Mouse (Mus musculus): Measurements from ENCODE around the gene Fads6.

DNA sequence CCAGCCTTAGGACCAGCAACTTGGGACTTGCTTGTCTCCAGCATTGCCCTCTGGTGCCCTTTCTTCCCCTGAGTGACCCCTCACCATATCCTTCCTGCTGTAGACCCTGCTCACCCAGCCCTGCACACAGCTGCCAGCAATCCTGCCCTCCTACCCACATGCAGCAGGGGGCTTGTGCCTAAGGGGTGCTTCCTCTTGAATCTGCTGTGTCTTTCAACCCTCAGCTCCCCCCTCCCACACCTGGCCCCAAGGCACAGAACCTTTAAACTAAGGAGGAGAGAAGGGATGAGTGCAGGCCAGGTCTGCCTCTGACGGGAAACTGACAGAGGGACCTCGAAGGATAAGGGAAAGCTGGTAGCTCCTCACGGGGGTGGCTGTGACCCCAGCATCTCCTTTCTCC lies 54.7 kb downstream of the Fads6 start:
- no peak for TF ChIP-seq MAFK (IDR thresholded peaks at IDR 0.05; ENCODE audit: insufficient read depth, low read depth, low read length)
- no peak for TF ChIP-seq ZNF384 (IDR thresholded peaks at IDR 0.05; ENCODE audit: low read depth, low read length)
- no peak for TF ChIP-seq ZC3H11A (IDR thresholded peaks at IDR 0.05; ENCODE audit: borderline replicate concordance, low read depth, low read length)
- no peak for TF ChIP-seq CHD2 (IDR thresholded peaks at IDR 0.05; ENCODE audit: low read depth, low read length)
